Mouse (Mus musculus) MEL (cell line): ENCODE results near the gene Kcnab1.
A peak's percentile ranks its signal among the peaks of the same experiment; 100 is the strongest.

Source experiments
- CTCF ChIP-seq, 3 experiments: IDR thresholded peaks in 2 of 3; conservative IDR thresholded peaks in 1 of 3; 2 replicates each; pipeline ENCODE4 v1.5.1; 2011 to 2012; ENCODE audit warnings: low read length in 3 of 3, low read depth in 2 of 3, mild to moderate bottlenecking in 2 of 3, improper control_type of control experiment in 1 of 3, inconsistent platforms in 1 of 3, mixed read lengths in 1 of 3, moderate library complexity in 1 of 3; ENCODE audit not compliant: control insufficient read depth in 1 of 3, insufficient read depth in 1 of 3, poor library complexity in 1 of 3, severe bottlenecking in 1 of 3
- KAT2A ChIP-seq: conservative IDR thresholded peaks from 2 replicates; pipeline ENCODE4 v1.6.1; 2012; ENCODE audit warnings: low read depth, low read length, improper control_type of control experiment, inconsistent platforms
- RAD21 ChIP-seq: IDR thresholded peaks from 2 replicates; pipeline ENCODE4 v1.6.1; 2011; ENCODE audit warnings: mild to moderate bottlenecking, low read depth, low read length, improper control_type of control experiment
- ZMIZ1 ChIP-seq: IDR thresholded peaks from 2 replicates; pipeline ENCODE4 v1.6.1; 2012; ENCODE audit warnings: low read depth, mild to moderate bottlenecking, inconsistent platforms, low read length, improper control_type of control experiment, moderate library complexity

GRCm38 (mm10) chr3:65379884-65380539 lies 270.8 kb downstream of the Kcnab1 start:
- TF ChIP-seq KAT2A (no peak), CTCF (IDR thresholded peaks at IDR 0.05 in 2 of 3, conservative IDR thresholded peaks at IDR 0.05 in 1 of 3; ENCODE audit: control insufficient read depth in 1 of 3, insufficient read depth in 1 of 3, low read depth in 2 of 3, low read length in 3 of 3, poor library complexity in 1 of 3, severe bottlenecking in 1 of 3) (peak; percentile 75 to 77 (median 76)), ZMIZ1 (no peak), RAD21 (peak; percentile 34)
